Mouse (Mus musculus) hindbrain, postnatal 0 days (tissue): ENCODE measurements at regions not wholly inside any gene's neighbourhood (a gene's known extent, or its start where the extent isn't known, plus 50 kb on each side); places are given as distances from the start of the nearest gene placed in this dataset.

Experiments used
- ATAC-seq: fragments of 200-750 bp; cut with Nextera tagmentation; 2 replicates; pipeline ENCODE4 v1.8.0; 2017; ENCODE audit warnings: mild to moderate bottlenecking, moderate TSS enrichment, moderate library complexity
- DNase-seq: peaks from one replicate; pipeline ENCODE4 v3.0.0-alpha.2; 2015; ENCODE audit warnings: low spot score
- H3K27ac ChIP-seq: fragments of 300-500 bp; sonication (generic); 2 replicates; pipeline ENCODE4 v1.5.1; 2014; ENCODE audit warnings: mild to moderate bottlenecking
- H3K27me3 ChIP-seq: fragments of 300-500 bp; sonication (generic); 2 replicates; pipeline ENCODE4 v1.6.1; 2014; ENCODE audit warnings: low read length, mixed read lengths; ENCODE audit not compliant: insufficient read depth
- H3K36me3 ChIP-seq: fragments of 300-500 bp; sonication (generic); 2 replicates; pipeline ENCODE4 v1.6.1; 2014; ENCODE audit warnings: low read length, mixed read lengths; ENCODE audit not compliant: insufficient read depth
- H3K4me1 ChIP-seq: fragments of 300-500 bp; sonication (generic); 2 replicates; pipeline ENCODE4 v1.6.1; 2014; ENCODE audit warnings: antibody characterized with exemption, low read length, mixed read lengths; ENCODE audit not compliant: insufficient read depth
- H3K4me2 ChIP-seq: fragments of 300-500 bp; sonication (generic); 2 replicates; pipeline ENCODE4 v1.6.1; 2014; ENCODE audit warnings: low read depth, mild to moderate bottlenecking, low read length, moderate library complexity, mixed read lengths
- H3K4me3 ChIP-seq: fragments of 300-500 bp; sonication (generic); 2 replicates; pipeline ENCODE4 v1.5.1; 2014; ENCODE audit warnings: low read length
- H3K9ac ChIP-seq: fragments of 300-500 bp; sonication (generic); replicated peaks from 2 replicates; pipeline ENCODE4 v1.6.1; 2014; ENCODE audit warnings: mild to moderate bottlenecking, low read length, moderate library complexity, mixed read lengths
- H3K9me3 ChIP-seq: fragments of 300-500 bp; sonication (generic); 2 replicates; pipeline ENCODE4 v1.6.1; 2016; ENCODE audit warnings: low read length, mixed read lengths
- CTCF ChIP-seq: IDR thresholded peaks from 2 replicates; pipeline ENCODE4 v1.5.1; 2016; ENCODE audit warnings: antibody characterized with exemption, control low read depth, low read depth
- WGBS: fragments of 180-500 bp; shearing (Covaris S2); extraction: QIAGEN DNeasy Blood & Tissue Kit; methylation state at CpG from one replicate; pipeline ENCODE4 v1.1.7; 2014; 5-methylcytosine and 5-hydroxymethylcytosine counted together

DNA sequence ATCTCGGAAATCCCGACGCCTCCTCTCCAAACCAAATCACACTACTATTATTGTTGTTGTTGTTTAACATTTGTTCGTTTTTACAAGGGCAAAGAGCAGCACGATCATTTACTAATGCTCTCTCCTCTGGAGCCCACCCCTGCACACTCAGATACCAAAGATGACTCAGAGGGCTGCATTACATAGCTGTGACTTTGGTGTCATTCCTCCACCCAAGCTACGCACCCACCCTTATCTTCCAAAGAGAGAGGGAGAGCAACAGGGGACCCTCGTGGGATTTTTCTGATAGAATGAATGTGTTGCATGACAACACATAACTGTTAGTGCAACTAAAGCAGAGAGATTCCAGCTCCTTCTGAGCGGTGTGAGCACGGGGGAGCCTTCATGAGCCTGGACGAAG is 50.8 kb upstream of the Tspan2 start:
- WGBS = 90% methylated on average over 10 of the region's 10 CpGs
- no peak for TF ChIP-seq CTCF
- ATAC-seq = no peak
- Histone ChIP-seq H3K9ac (no peak overlapping the region), H3K4me3 (no peak overlapping the region), H3K4me1 (no peaks in the 10 kb centered on the region), H3K27ac (no peak overlapping the region), H3K27me3 (no peaks in the 10 kb centered on the region), H3K4me2 (no peak overlapping the region), H3K9me3 (no peaks in the 10 kb centered on the region), H3K36me3 (no peaks in the 10 kb centered on the region)
- DNase-seq = no peak
